In genomic region chr9:82609946-82610345, GRCm38 (mm10) we compare ENCODE assay signal across 28 mouse cellular contexts.
DNase-seq lines count a peak whose midpoint lies in the region; ATAC-seq and TF ChIP-seq lines count a peak whose summit lies in the region.
"Had no signal": no experiment of that assay in that cellular context is flagged by ENCODE, and none has a peak within 500 bp of the region (broad histone marks: within the 10 kb centered on the region; RNA-seq: fewer than 3 reads in every experiment).

No protein-coding gene starts in this region.

- no peak for TF ChIP-seq CTCF in hindbrain, postnatal 0 days (IDR thresholded peaks at IDR 0.05; ENCODE audit: low read depth)
- TF ChIP-seq CTCF in lung, adult 2 months (IDR thresholded peaks at IDR 0.05; ENCODE audit: insufficient read depth, low read length), result no peak

- ATAC-seq in hindbrain, postnatal 0 days, result peak; percentile 87
- ATAC-seq: inflammation-experienced regulatory T-cells, adult 6 months; liver, embryonic 12.5 days; liver, postnatal 0 days; lung, postnatal 0 days had no signal

- H3K27me3 ChIP-seq in hindbrain, postnatal 0 days (ENCODE audit: insufficient read depth, low read length), result no peaks in the 10 kb centered on the region
- H3K27me3 ChIP-seq: liver, embryonic 12.5 days; megakaryocyte, embryonic 14.5 days; midbrain, embryonic 12.5 days had no signal

- no peaks in the 10 kb centered on the region for H3K36me3 ChIP-seq in hindbrain, postnatal 0 days (ENCODE audit: insufficient read depth, low read length)
- H3K36me3 ChIP-seq: liver, embryonic 12.5 days; midbrain, embryonic 12.5 days had no signal

- peak; percentile 17 to 22 for DNase-seq in frontal cortex, postnatal 10 days (ENCODE audit: low spot score in 2 of 2)
- DNase-seq in frontal cortex, postnatal 36 days (ENCODE audit: low spot score in 2 of 2), result no peak
- DNase-seq in layer of hippocampus, postnatal 14 days (ENCODE audit: low spot score in 2 of 2), result peak; percentile 11 to 52
- DNase-seq in layer of hippocampus, adult 8-10 months (ENCODE audit: low spot score in 2 of 2), result no peak
- peak; percentile 5 for DNase-seq in retina, postnatal 1 day
- DNase-seq in retina, embryonic 14.5 days (ENCODE audit: low spot score), result no peak
- DNase-seq in hindbrain, postnatal 0 days (ENCODE audit: low spot score), result peak; percentile 28
- no peak for DNase-seq in lung, adult 2 months
- DNase-seq: adrenal gland, postnatal 25 days; B cell, adult 2 months; cerebellum, adult 9-10 months; gastrocnemius, postnatal 25 days; heart, adult 18-20 months; heart, postnatal 36 days; kidney, adult 11 months; kidney, postnatal 14 days; liver, postnatal 0 days; lung, postnatal 4 days; right cerebral cortex, postnatal 25 days; spleen, adult 18-20 months; thymus, postnatal 14 days had no signal

- H3K9me3 ChIP-seq in hindbrain, postnatal 0 days (ENCODE audit: low read length), result no peaks in the 10 kb centered on the region
- H3K9me3 ChIP-seq: midbrain, embryonic 12.5 days had no signal

- H3K4me1 ChIP-seq in hindbrain, postnatal 0 days (ENCODE audit: insufficient read depth, low read length), result no peaks in the 10 kb centered on the region
- H3K4me1 ChIP-seq in lung, adult 2 months (ENCODE audit: control insufficient read depth, insufficient read depth, low read length), result no peaks in the 10 kb centered on the region
- H3K4me1 ChIP-seq: liver, embryonic 12.5 days; megakaryocyte, embryonic 14.5 days; midbrain, embryonic 12.5 days had no signal

- no peak overlapping the region for H3K9ac ChIP-seq in hindbrain, postnatal 0 days (replicated peaks; ENCODE audit: low read length)
- H3K9ac ChIP-seq: liver, embryonic 12.5 days; liver, postnatal 0 days; midbrain, embryonic 12.5 days had no signal

- no peak overlapping the region for H3K4me2 ChIP-seq in hindbrain, postnatal 0 days (ENCODE audit: low read depth, low read length)
- H3K4me2 ChIP-seq: heart, embryonic 11.5 days; liver, embryonic 12.5 days; midbrain, embryonic 12.5 days had no signal

- H3K27ac ChIP-seq in hindbrain, postnatal 0 days, result no peak overlapping the region
- H3K27ac ChIP-seq: liver, embryonic 12.5 days; midbrain, embryonic 12.5 days had no signal

- 65% methylated on average over 4 of the region's 4 CpGs for WGBS in hindbrain, postnatal 0 days
- whole genome bisulfite sequencing in lung, adult 2 months, result 84% methylated on average over 4 of the region's 4 CpGs

- TF ChIP-seq POLR2A in lung, adult 2 months (IDR thresholded peaks at IDR 0.05; ENCODE audit: borderline replicate concordance, extremely low read depth, low read depth, low read length), result no peak

- H3K4me3 ChIP-seq in hindbrain, postnatal 0 days (ENCODE audit: low read length), result no peak overlapping the region
- no peak overlapping the region for H3K4me3 ChIP-seq in lung, adult 2 months (replicated peaks; ENCODE audit: extremely low read depth, low read depth, low read length)
- H3K4me3 ChIP-seq: erythroblast, embryonic 14.5 days; liver, embryonic 12.5 days; megakaryocyte, embryonic 14.5 days; midbrain, embryonic 12.5 days had no signal

Comparison
In these comparisons a context has a peak if more than half of its experiments do, and no peak if none do; other contexts are left out.
1. DNase-seq: peak in frontal cortex, postnatal 10 days (2 of 2), layer of hippocampus, postnatal 14 days (2 of 2), retina, postnatal 1 day (single experiment) and hindbrain, postnatal 0 days (single experiment); none in frontal cortex, postnatal 36 days (0 of 2), layer of hippocampus, adult 8-10 months (0 of 2), retina, embryonic 14.5 days (single experiment) and lung, adult 2 months (single experiment).